Mouse (Mus musculus) E14TG2a.4 (cell line): ENCODE measurements at regions not wholly inside any gene's neighbourhood (a gene's known extent, or its start where the extent isn't known, plus 50 kb on each side); places are given as distances from the start of the nearest gene placed in this dataset.

ENCODE experiments used
- H3K27me3 ChIP-seq: 2 replicates; pipeline ENCODE4 v1.6.1; 2014; ENCODE audit warnings: low read length, control low read depth; ENCODE audit not compliant: insufficient read depth
- H3K36me3 ChIP-seq: 2 replicates; pipeline ENCODE4 v1.6.1; 2014; ENCODE audit warnings: low read length, control low read depth; ENCODE audit not compliant: insufficient read depth
- H3K4me1 ChIP-seq: replicated peaks from 2 replicates; pipeline ENCODE4 v1.6.1; 2014; ENCODE audit warnings: low read depth, low read length, control low read depth
- H3K4me3 ChIP-seq: replicated peaks from 2 replicates; pipeline ENCODE4 v1.5.1; 2014; ENCODE audit warnings: mild to moderate bottlenecking, low read length
- H3K9me3 ChIP-seq: 2 replicates; pipeline ENCODE4 v1.6.1; 2014; ENCODE audit warnings: low read length, control low read depth
- CTCF ChIP-seq: conservative IDR thresholded peaks from 2 replicates; pipeline ENCODE4 v1.5.1; 2014; ENCODE audit warnings: low read length
- NANOG ChIP-seq: IDR thresholded peaks from 2 replicates; pipeline ENCODE4 v1.6.1; 2014; ENCODE audit warnings: borderline replicate concordance, low read length, mixed read lengths
- POU5F1 ChIP-seq: IDR thresholded peaks from 2 replicates; pipeline ENCODE4 v1.6.1; 2014; ENCODE audit warnings: low read length, borderline replicate concordance

DNA sequence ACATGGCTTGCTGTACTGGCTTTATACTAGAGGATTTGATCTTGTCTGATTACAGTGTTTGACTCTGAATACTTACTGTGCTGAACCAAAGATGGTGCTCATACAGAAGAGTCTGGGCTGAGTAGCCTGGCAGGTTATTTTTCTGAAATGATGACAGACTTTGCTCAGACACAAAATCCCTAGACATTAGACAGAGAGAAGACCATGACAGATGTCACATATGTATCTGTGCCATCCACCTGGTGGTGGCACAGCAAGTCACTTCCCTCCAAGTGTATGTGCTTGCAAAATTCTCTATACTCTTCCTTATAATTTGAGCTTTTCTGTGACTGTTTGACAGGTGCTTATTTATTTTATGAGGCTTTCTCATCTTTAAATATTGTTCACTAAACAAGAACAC, 80.7 kb downstream of the Gm7361 start:
- H3K27me3 ChIP-seq, result no peaks in the 10 kb centered on the region
- no peaks in the 10 kb centered on the region for H3K36me3 ChIP-seq
- H3K4me1 ChIP-seq, result no peaks in the 10 kb centered on the region
- TF ChIP-seq NANOG, result no peak
- no peak overlapping the region for H3K4me3 ChIP-seq
- H3K9me3 ChIP-seq, result no peaks in the 10 kb centered on the region

GRCm38 (mm10) chr5:26339266-26339665, 81.8 kb downstream of the Gm7361 start:
- no peak for TF ChIP-seq POU5F1
- no peak for TF ChIP-seq NANOG
- no peak for TF ChIP-seq CTCF
- Histone ChIP-seq H3K4me3 (no peak overlapping the region), H3K4me1 (no peaks in the 10 kb centered on the region), H3K36me3 (no peaks in the 10 kb centered on the region), H3K27me3 (no peaks in the 10 kb centered on the region), H3K9me3 (no peaks in the 10 kb centered on the region)

DNA sequence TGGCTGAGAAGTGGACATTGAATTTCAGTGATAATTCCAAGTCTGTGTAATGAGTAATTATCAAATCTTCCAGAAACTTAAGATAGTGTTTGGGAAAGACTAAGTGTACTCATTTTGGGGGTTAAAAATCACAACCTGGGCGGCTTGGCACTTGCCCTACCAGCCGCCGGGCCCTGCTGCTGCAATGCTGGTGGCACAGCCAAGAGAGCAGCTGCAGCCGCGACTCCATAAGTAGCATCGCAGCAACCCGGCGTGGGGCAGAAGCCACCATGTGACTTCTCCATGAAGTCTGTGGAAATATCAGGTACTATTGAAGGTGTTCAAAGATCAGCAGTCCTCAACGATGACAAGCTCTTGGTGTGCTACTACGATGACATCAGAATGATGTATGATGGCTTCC, 97.7 kb downstream of the Gm7361 start:
- Histone ChIP-seq H3K36me3 (no peaks in the 10 kb centered on the region), H3K27me3 (no peaks in the 10 kb centered on the region), H3K4me3 (no peak overlapping the region), H3K9me3 (no peaks in the 10 kb centered on the region), H3K4me1 (no peaks in the 10 kb centered on the region)
- TF ChIP-seq NANOG, result no peak
- TF ChIP-seq POU5F1, result no peak
- TF ChIP-seq CTCF, result no peak

GRCm38 (mm10) chr5:26359082-26359481, 101.6 kb downstream of the Gm7361 start:
- TF ChIP-seq NANOG, result no peak
- TF ChIP-seq POU5F1, result no peak
- no peak for TF ChIP-seq CTCF
- Histone ChIP-seq H3K4me3 (no peak overlapping the region), H3K4me1 (no peaks in the 10 kb centered on the region), H3K9me3 (no peaks in the 10 kb centered on the region), H3K36me3 (no peaks in the 10 kb centered on the region), H3K27me3 (no peaks in the 10 kb centered on the region)

DNA sequence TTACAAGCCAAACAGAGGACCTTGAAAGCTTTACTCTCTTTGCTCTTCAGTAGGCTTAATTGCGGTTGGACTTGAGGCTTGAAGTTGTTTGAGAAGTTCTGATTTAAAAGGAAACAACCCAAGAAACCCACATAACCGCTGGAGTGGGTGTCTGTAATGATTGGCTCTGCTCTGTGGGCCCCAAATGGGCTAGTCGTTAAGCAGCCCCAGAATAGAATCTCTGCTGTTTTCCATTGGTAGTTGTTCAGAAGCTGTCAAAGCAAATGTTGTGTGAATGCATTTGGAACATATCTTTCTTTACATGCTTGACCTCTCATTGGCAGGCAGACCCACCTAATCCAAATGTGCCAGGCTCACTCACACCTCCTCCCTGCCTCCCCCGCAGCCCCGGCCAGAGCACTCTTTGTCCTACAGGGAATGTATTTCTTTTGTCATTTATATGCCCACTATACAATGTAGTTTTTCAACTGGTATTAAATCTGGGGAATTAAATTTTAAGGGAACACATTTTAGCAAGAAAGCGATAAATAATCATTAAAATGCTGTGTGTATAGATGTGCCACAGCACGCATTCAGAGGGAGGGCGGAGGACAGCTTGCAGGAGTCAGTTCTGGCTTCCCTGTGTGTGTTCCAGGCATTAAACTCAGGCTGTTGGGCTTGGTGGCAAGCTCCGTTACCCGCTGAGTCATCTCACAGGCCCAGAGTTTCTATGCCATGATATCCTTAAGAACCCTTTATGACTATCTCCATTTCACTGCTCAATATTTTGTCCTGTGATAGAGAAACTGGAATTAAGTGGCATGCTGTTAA, 116.9 kb downstream of the Gm7361 start:
- no peaks in the 10 kb centered on the region for H3K36me3 ChIP-seq
- no peaks in the 10 kb centered on the region for H3K27me3 ChIP-seq
- TF ChIP-seq CTCF, result no peak
- no peak for TF ChIP-seq POU5F1
- TF ChIP-seq NANOG, result no peak
- H3K9me3 ChIP-seq, result no peaks in the 10 kb centered on the region
- no peak overlapping the region for H3K4me3 ChIP-seq
- H3K4me1 ChIP-seq, result no peaks in the 10 kb centered on the region

GRCm38 (mm10) chr5:26407088-26407672, 149.7 kb downstream of the Gm7361 start:
- H3K36me3 ChIP-seq, result no peaks in the 10 kb centered on the region
- no peak overlapping the region for H3K4me3 ChIP-seq
- no peaks in the 10 kb centered on the region for H3K4me1 ChIP-seq
- no peaks in the 10 kb centered on the region for H3K9me3 ChIP-seq
- TF ChIP-seq CTCF, result no peak
- TF ChIP-seq POU5F1, result no peak
- TF ChIP-seq NANOG, result no peak
- no peaks in the 10 kb centered on the region for H3K27me3 ChIP-seq

- no peaks in the 10 kb centered on the region for H3K27me3 ChIP-seq
- no peak overlapping the region for H3K4me3 ChIP-seq
- peaks cover 6% of the 10 kb centered on the region; the same call in 1 of the 2 replicates for H3K4me1 ChIP-seq
- H3K9me3 ChIP-seq, result peaks cover 13% of the 10 kb centered on the region; the same call in 1 of the 2 replicates
- no peak for TF ChIP-seq POU5F1
- 0 out of 2 replicates have a peak, but pooled peaks have one; percentile 22 for TF ChIP-seq CTCF
- TF ChIP-seq NANOG, result no peak
- H3K36me3 ChIP-seq, result no peaks in the 10 kb centered on the region
Observed at GRCm38 (mm10) chr5:26413185-26413584, 155.7 kb downstream of the Gm7361 start.

DNA sequence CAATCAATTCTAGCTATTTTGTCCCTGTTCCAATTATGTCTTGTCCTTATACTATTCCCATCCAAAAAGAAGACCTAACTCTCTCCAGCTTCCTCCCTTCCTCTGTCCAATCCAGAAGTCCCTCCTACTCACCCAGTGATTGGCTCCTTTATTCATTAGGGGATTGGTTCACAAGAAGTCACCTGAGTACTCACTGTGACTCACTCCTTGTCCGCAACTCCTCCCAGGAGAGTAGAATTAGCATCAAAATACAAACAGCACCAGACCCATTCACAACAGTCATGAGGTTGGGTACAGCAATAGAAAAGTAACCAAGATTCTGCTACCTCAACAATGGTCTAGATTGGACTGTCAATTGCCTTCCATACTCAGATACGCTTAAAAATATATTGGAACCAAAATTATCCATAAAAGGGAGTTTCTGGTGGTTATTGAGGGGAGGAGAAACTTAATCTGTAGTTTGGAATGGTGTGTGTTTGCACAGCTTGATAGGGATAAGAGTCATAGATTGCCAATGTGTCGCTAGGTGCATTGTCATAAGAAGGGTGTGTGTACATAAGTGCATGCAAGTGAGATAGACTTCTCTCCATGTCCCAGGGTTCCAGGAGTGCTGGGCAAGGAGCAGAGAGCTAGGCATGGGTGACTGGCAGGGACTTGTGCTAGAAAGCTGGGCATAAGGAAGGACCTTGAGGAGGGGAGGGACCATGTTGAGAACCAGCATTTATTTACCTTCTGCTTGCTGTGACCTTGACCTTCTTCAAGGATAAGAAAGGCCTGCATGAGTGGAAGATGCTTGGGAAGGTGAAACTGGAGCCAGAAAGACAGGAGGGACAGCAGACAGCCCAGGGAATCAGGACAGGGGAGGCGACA, 187.1 kb downstream of the Gm7361 start:
- no peak overlapping the region for H3K4me3 ChIP-seq
- H3K4me1 ChIP-seq, result peaks cover 20% of the 10 kb centered on the region
- H3K36me3 ChIP-seq, result no peaks in the 10 kb centered on the region
- TF ChIP-seq POU5F1, result no peak
- no peaks in the 10 kb centered on the region for H3K9me3 ChIP-seq
- no peaks in the 10 kb centered on the region for H3K27me3 ChIP-seq
